Comparison of ENCODE assay signal across 20 mouse cellular contexts in genomic region chr2:4629470-4629869, GRCm38 (mm10). TPM values are rescaled to one million over a fixed set of nuclear protein-coding genes. Genes with fewer than 3 reads are reported as not detected.
DNase-seq lines count a peak whose midpoint lies in the region; ATAC-seq lines count a peak whose summit lies in the region.
"Had no signal": no experiment of that assay in that cellular context is flagged by ENCODE, and none has a peak within 500 bp of the region (broad histone marks: within the 10 kb centered on the region; RNA-seq: fewer than 3 reads in every experiment).

No protein-coding gene starts in this region.

- H3K27ac ChIP-seq in heart, embryonic 12.5 days (ENCODE audit: poor library complexity, severe bottlenecking) = no peak overlapping the region
- no peak overlapping the region for H3K27ac ChIP-seq in liver, embryonic 16.5 days (ENCODE audit: low read length)
- H3K27ac ChIP-seq: embryonic facial prominence, embryonic 15.5 days; forebrain, embryonic 10.5 days; hindbrain, embryonic 14.5 days had no signal

- no peak overlapping the region for H3K9ac ChIP-seq in heart, embryonic 12.5 days
- no peak overlapping the region for H3K9ac ChIP-seq in liver, embryonic 16.5 days (ENCODE audit: low read depth, low read length)
- H3K9ac ChIP-seq: embryonic facial prominence, embryonic 15.5 days; hindbrain, embryonic 14.5 days had no signal

- H3K4me1 ChIP-seq in heart, embryonic 12.5 days (replicated peaks) = peaks cover 10% of the 10 kb centered on the region
- H3K4me1 ChIP-seq in liver, embryonic 16.5 days (ENCODE audit: control insufficient read depth, low read depth, low read length) = no peaks in the 10 kb centered on the region
- H3K4me1 ChIP-seq: embryonic facial prominence, embryonic 15.5 days; forebrain, embryonic 10.5 days had no signal

- H3K4me3 ChIP-seq in heart, embryonic 12.5 days = no peak overlapping the region
- H3K4me3 ChIP-seq in liver, embryonic 16.5 days (ENCODE audit: low read depth, low read length) = no peak overlapping the region
- H3K4me3 ChIP-seq: embryonic facial prominence, embryonic 15.5 days; erythroblast, embryonic 14.5 days; forebrain, embryonic 10.5 days had no signal

- H3K9me3 ChIP-seq in heart, embryonic 12.5 days (replicated peaks) = no peaks in the 10 kb centered on the region
- H3K9me3 ChIP-seq in liver, embryonic 16.5 days (replicated peaks; ENCODE audit: control insufficient read depth, low read length) = no peaks in the 10 kb centered on the region
- H3K9me3 ChIP-seq: embryonic facial prominence, embryonic 15.5 days; forebrain, embryonic 10.5 days; G1E had no signal

- no peaks in the 10 kb centered on the region for H3K27me3 ChIP-seq in heart, embryonic 12.5 days (replicated peaks)
- no peaks in the 10 kb centered on the region for H3K27me3 ChIP-seq in liver, embryonic 16.5 days (ENCODE audit: control insufficient read depth, insufficient read depth, low read depth, low read length)
- H3K27me3 ChIP-seq: embryonic facial prominence, embryonic 15.5 days had no signal

- H3K36me3 ChIP-seq in heart, embryonic 12.5 days = peaks cover 64% of the 10 kb centered on the region
- H3K36me3 ChIP-seq in liver, embryonic 16.5 days (ENCODE audit: control insufficient read depth, insufficient read depth) = peaks cover 25% of the 10 kb centered on the region

- WGBS in heart, embryonic 12.5 days = 78% methylated on average over 11 of the region's 11 CpGs
- 68% methylated on average over 11 of the region's 11 CpGs for WGBS in liver, embryonic 16.5 days (ENCODE audit: insufficient replicate concordance)

- intact Hi-C loops in heart, postnatal 36 days (cut with DNase I) = no loop called here

- no peak for DNase-seq in heart, postnatal 36 days
- DNase-seq in liver (no peak), 416B (ENCODE audit: low read depth) (peak; percentile 9)
- DNase-seq: adrenal gland, adult 8-10 months; adrenal gland, postnatal 36 days; cerebellum, adult 2 months; cerebellum, postnatal 10 days; embryo, embryonic 11 days; gastrocnemius, postnatal 36 days; heart, adult 18-20 months had no signal

- ATAC-seq in heart, embryonic 12.5 days (ENCODE audit: insufficient number of reproducible peaks, low FRiP score) = peak; percentile 53; the same call in 1 of the 2 replicates
- 0 out of 2 replicates have a peak, but pooled peaks have one; percentile 19 for ATAC-seq in liver, embryonic 16.5 days (ENCODE audit: low read depth)
- 0 out of 2 replicates have a peak, but pooled peaks have one; percentile 25 for ATAC-seq in common myeloid progenitor, adult 5-6 weeks (replicated peaks; ENCODE audit: low read depth, poor library complexity, severe bottlenecking)
- ATAC-seq: forebrain, embryonic 14.5 days; intestine, embryonic 16.5 days had no signal

- H3K4me2 ChIP-seq in heart, embryonic 12.5 days = no peak overlapping the region
- no peak overlapping the region for H3K4me2 ChIP-seq in liver, embryonic 16.5 days (ENCODE audit: low read depth, low read length)
- H3K4me2 ChIP-seq: embryonic facial prominence, embryonic 15.5 days; hindbrain, embryonic 14.5 days had no signal

RNA-seq across cellular contexts. Expression of gene Prpf18, which starts 22.4 kb away (rescaled TPM):
- polyA plus RNA-seq in heart, embryonic 12.5 days (2016; fragmentation: Nextera tagmentation; extraction: Ambion mirVana) = 35.7 and 36.1 TPM in 2 replicates
- total RNA-seq in heart, postnatal 36 days (2021) = 10 to 100 TPM; 35.1 to 37.8 TPM
- 27.4 and 28.3 TPM in 2 replicates for polyA plus RNA-seq in liver, embryonic 16.5 days (2015; fragmentation: Nextera tagmentation; extraction: Ambion mirVana)
- total RNA-seq in common myeloid progenitor, adult 5-6 weeks (2017) = 72.1 and 101 TPM in 2 replicates
